Mouse (Mus musculus) liver, embryonic 14.5 days (tissue): ENCODE measurements around the gene Chd9. TPM values are rescaled to one million over a fixed set of nuclear protein-coding genes. Genes with fewer than 3 reads are reported as not detected.

ENCODE experiments used
- ATAC-seq: fragments of 200-750 bp; cut with Nextera tagmentation; 2 replicates; pipeline ENCODE4 v1.8.0; 2017; ENCODE audit warnings: moderate number of reproducible peaks, mild to moderate bottlenecking, moderate library complexity; ENCODE audit not compliant: insufficient read depth
- DNase-seq, 3 experiments: peaks; one replicate each; pipeline ENCODE4 v3.0.0-alpha.2; 2012 to 2013; ENCODE audit warnings: low read depth in 3 of 3, low spot score in 3 of 3
- H3K27ac ChIP-seq: fragments of 300-500 bp; sonication (generic); 2 replicates; pipeline ENCODE4 v1.5.1; 2014; ENCODE audit warnings: moderate library complexity, mild to moderate bottlenecking, control low read depth, inconsistent platforms
- H3K27me3 ChIP-seq: fragments of 300-500 bp; sonication (generic); 2 replicates; pipeline ENCODE4 v1.6.1; 2014; ENCODE audit warnings: mild to moderate bottlenecking, low read length, moderate library complexity; ENCODE audit not compliant: control insufficient read depth, insufficient read depth
- H3K36me3 ChIP-seq: fragments of 300-500 bp; sonication (generic); replicated peaks from 2 replicates; pipeline ENCODE4 v1.6.1; 2014; ENCODE audit warnings: low read depth; ENCODE audit not compliant: control insufficient read depth, insufficient read depth
- H3K4me1 ChIP-seq, 2 experiments: fragments of 200-500 bp in 1 of 2; fragments of 300-500 bp in 1 of 2; sonication (generic) in 1 of 2; replicated peaks; 2 replicates each; pipeline ENCODE4 v1.6.1; 2012 to 2014; ENCODE audit warnings: antibody characterized with exemption in 1 of 2, inconsistent platforms in 1 of 2, low read length in 1 of 2; ENCODE audit not compliant: control insufficient read depth in 2 of 2, insufficient read depth in 2 of 2
- H3K4me2 ChIP-seq: fragments of 300-500 bp; sonication (generic); 2 replicates; pipeline ENCODE4 v1.6.1; 2014; ENCODE audit warnings: low read depth, mild to moderate bottlenecking, control low read depth, moderate library complexity
- H3K4me3 ChIP-seq, 2 experiments: fragments of 200-500 bp in 1 of 2; fragments of 300-500 bp in 1 of 2; sonication (generic) in 1 of 2; 2 replicates each; pipeline ENCODE4 v1.5.1; 2012 to 2014; ENCODE audit warnings: low read depth in 2 of 2, low read length in 2 of 2, mild to moderate bottlenecking in 2 of 2, control low read depth in 1 of 2, inconsistent platforms in 1 of 2, moderate library complexity in 1 of 2; ENCODE audit not compliant: insufficient read depth in 1 of 2
- H3K9ac ChIP-seq: fragments of 300-500 bp; sonication (generic); replicated peaks from 2 replicates; pipeline ENCODE4 v1.6.1; 2014; ENCODE audit warnings: mild to moderate bottlenecking, control low read depth, moderate library complexity
- H3K9me3 ChIP-seq: fragments of 300-500 bp; sonication (generic); 2 replicates; pipeline ENCODE4 v1.6.1; 2016; ENCODE audit warnings: low read length, mixed read lengths; ENCODE audit not compliant: control insufficient read depth
- CTCF ChIP-seq: IDR thresholded peaks from 2 replicates; pipeline ENCODE4 v1.5.1; 2016; ENCODE audit warnings: antibody characterized with exemption, low read depth, control low read depth
- EP300 ChIP-seq: IDR thresholded peaks from 2 replicates; pipeline ENCODE4 v1.6.1; 2016; ENCODE audit warnings: antibody characterized with exemption, low read depth
- WGBS: fragments of 180-500 bp; shearing (Covaris S2); extraction: QIAGEN DNeasy Blood & Tissue Kit; methylation state at CpG from one replicate; pipeline ENCODE4 v1.1.7; 2014; ENCODE audit not compliant: insufficient replicate concordance; 5-methylcytosine and 5-hydroxymethylcytosine counted together
- polyA plus RNA-seq, 2 experiments: library from polyadenylated mRNA; depleted of rRNA in 1 of 2; stranded (reverse) in 1 of 2; unstranded in 1 of 2; fragments of >200 nt; fragmentation: Nextera tagmentation in 1 of 2; extraction: Ambion mirVana in 1 of 2; gene quantifications; 2 replicates each; pipeline versions ENCODE4 v1.2.1 to v1.2.3; 2012 to 2014

Chd9 gene
- polyA plus RNA-seq, 2 experiments = 6.4 to 12.2 TPM

DNA sequence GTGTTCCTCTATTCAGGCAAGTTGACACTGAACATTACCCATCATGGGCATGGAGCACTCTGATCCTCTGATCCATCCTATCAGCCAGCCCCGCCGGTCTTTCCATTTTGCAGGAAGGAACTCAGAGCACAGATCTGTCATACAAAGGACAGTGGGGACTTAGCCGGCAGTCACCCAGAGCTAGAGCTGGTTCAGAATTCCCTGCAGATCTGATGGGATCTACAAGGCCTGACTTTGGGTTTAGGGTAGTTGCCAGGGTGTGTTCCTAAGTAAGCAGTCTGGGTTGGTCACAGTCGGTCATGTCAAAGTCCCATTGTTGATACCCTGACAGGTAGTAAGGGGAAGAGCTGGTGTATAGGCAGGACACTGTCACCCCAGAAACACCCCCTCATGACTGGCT is 39.8 kb downstream of the Chd9 start:
- Histone ChIP-seq H3K4me3 (no peak overlapping the region), H3K4me1 (peaks cover 0 to 7% of the 10 kb centered on the region in 2 experiments; a peak in 2 of 4 replicates), H3K4me2 (no peak overlapping the region), H3K27me3 (no peaks in the 10 kb centered on the region), H3K36me3 (no peaks in the 10 kb centered on the region), H3K9ac (no peak overlapping the region), H3K27ac (no peak overlapping the region), H3K9me3 (no peaks in the 10 kb centered on the region)
- TF ChIP-seq CTCF (no peak), EP300 (no peak)
- no peak for ATAC-seq
- 69% methylated on average over 4 of the region's 4 CpGs for WGBS
- DNase-seq = no peak

DNA sequence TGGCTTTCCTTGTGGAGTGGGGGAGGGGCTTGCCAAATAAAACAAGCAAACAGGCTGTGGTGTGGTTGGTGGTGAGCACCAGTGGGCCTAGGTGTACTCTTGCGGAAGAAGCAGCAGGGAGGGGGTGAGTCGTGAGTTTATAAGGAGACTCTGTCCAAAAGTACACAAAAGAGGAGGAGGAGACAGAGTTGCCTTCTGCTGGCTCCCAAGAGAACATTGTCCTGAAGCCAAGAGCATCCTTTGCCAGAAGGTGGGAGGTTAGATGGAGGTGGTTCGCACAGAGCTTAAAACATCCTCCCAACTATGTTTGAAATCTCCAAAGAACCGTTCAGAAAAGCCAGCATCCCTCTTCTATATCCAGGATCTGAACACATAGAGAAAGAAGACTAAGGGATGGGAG is 40.2 kb downstream of the Chd9 start:
- no peaks in the 10 kb centered on the region for H3K9me3 ChIP-seq
- no peak for TF ChIP-seq EP300
- TF ChIP-seq CTCF = no peak
- no peaks in the 10 kb centered on the region for H3K27me3 ChIP-seq
- H3K4me1 ChIP-seq = peaks cover 0 to 7% of the 10 kb centered on the region in 2 experiments; a peak in 2 of 4 replicates
- H3K9ac ChIP-seq = no peak overlapping the region
- H3K4me2 ChIP-seq = no peak overlapping the region
- H3K27ac ChIP-seq = no peak overlapping the region
- 54% methylated on average over 4 of the region's 4 CpGs for WGBS
- H3K36me3 ChIP-seq = no peaks in the 10 kb centered on the region
- no peak overlapping the region for H3K4me3 ChIP-seq
- DNase-seq = no peak
- no peak for ATAC-seq

GRCm38 (mm10) chr8:90869071-90869919 is 41.1 kb downstream of the Chd9 start:
- H3K9ac ChIP-seq = no peak overlapping the region

DNA sequence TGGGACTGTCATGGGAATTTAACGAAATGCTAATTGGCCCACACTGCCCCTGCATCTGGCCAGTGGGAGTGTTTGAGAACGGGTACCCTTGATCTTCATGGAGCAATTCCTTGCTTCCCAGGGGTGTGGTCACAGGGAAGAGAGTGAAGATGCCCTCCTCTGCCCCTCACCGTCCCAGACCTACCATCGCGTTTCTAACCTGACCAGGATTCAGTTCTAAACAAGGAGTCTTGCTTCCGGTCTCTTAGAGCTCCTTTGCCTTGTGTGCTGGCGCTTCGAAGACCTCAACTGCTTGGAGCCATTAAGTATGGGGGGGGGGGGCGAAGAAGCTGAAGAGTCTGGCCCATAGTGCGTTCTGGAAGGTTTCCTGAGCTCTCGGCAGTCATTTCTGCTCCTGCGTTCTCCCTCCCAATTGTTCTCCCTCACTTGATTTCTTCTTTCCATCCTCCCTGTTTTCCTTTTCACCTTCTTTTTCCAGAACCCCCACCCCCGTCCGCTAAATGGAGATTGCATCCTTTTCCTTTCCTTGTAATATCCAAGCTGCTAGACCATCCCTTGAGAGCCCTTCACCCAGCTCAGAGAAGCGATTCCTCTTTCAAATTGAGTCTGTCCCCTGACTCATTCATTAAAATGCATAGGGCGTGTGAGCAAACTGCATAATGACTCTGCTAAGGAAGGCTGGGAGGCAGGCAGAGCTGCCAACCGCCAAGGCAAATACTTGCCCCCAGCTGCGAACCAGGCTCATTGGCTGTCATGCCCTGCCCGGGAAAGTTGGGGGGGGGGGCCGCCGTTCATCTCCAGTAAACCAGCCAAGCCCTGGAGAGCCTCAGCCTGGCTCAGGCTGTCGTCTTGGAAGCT is 42.0 kb downstream of the Chd9 start:
- Histone ChIP-seq H3K9me3 (no peaks in the 10 kb centered on the region), H3K4me2 (peak overlapping the region; percentile 24; the same call in 1 of the 2 replicates), H3K4me3 (no peak overlapping the region), H3K27me3 (no peaks in the 10 kb centered on the region), H3K9ac (no peak overlapping the region), H3K4me1 (peaks cover 0 to 7% of the 10 kb centered on the region in 2 experiments; a peak in 2 of 4 replicates), H3K36me3 (no peaks in the 10 kb centered on the region), H3K27ac (no peak overlapping the region)
- DNase-seq (no peak), ATAC-seq (no peak)
- 13% methylated on average over 22 of the region's 22 CpGs for WGBS
- no peak for TF ChIP-seq EP300
- no peak for TF ChIP-seq CTCF

More at GRCm38 (mm10) chr8:90869071-90869919, 41.1 kb downstream of the Chd9 start:
- H3K27ac ChIP-seq = no peak overlapping the region
- H3K36me3 ChIP-seq = no peaks in the 10 kb centered on the region
- H3K4me3 ChIP-seq = no peak overlapping the region
- DNase-seq (no peak), ATAC-seq (no peak)
- H3K4me1 ChIP-seq = peaks cover 0 to 7% of the 10 kb centered on the region in 2 experiments; a peak in 2 of 4 replicates
- peak overlapping the region; percentile 24 for H3K4me2 ChIP-seq
- H3K9me3 ChIP-seq = no peaks in the 10 kb centered on the region
- no peaks in the 10 kb centered on the region for H3K27me3 ChIP-seq
- WGBS = 15% methylated on average over 18 of the region's 18 CpGs
- TF ChIP-seq CTCF = no peak
- no peak for TF ChIP-seq EP300
